Mouse (Mus musculus): ENCODE results near the gene Fam163a.

- no peak for TF ChIP-seq GATA1 (IDR thresholded peaks at IDR 0.05; ENCODE audit: low read length)
- TF ChIP-seq TAL1 (IDR thresholded peaks at IDR 0.05; ENCODE audit: low read length): no peak
Measured at GRCm38 (mm10) chr1:156070106-156070505, 134.7 kb downstream of the Fam163a start.

Data from erythroblast, embryonic 14.5 days (primary cell).